Mouse (Mus musculus): ENCODE results near the gene Tmem29.

DNA sequence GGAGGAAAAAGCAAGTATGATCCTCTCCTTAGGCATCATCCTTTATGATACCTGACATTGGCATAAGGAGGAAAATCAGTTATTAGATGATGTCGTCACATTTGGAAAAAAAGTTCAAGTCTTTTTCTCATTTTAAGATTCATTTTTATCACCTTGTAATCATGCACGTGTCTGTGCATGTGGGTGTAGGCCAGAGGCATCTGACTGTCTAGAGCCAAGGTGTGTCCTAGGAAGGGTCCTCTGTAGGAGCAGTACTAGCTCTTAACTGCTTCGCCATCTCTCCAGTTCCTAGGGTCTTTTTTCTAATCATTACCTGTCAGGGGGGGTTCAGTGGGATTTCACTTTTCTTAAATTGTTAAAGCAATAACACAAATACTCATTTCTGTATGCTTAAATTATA is 818 bp downstream of the Tmem29 start:
- TF ChIP-seq GATA1 (IDR thresholded peaks at IDR 0.05; ENCODE audit: borderline replicate concordance, low read length) = no peak
- TF ChIP-seq FLI1 (IDR thresholded peaks at IDR 0.05; ENCODE audit: low read length) = no peak

Measured in megakaryocyte, embryonic 14.5 days (primary cell).